Comparison of ENCODE assay signal across 10 mouse cellular contexts in genomic region chr1:78228771-78229170, GRCm38 (mm10). TPM values are rescaled to one million over a fixed set of nuclear protein-coding genes. Genes with fewer than 3 reads are reported as not detected.
"Had no signal": no experiment of that assay in that cellular context is flagged by ENCODE, and none has a peak within 500 bp of the region (broad histone marks: within the 10 kb centered on the region; RNA-seq: fewer than 3 reads in every experiment).

No protein-coding gene starts in this region.

- DNase-seq: kidney, adult 2 months; kidney, postnatal 25 days; left cerebral cortex, postnatal 4 days; liver, postnatal 0 days; lung, embryonic 14.5 days; right cerebral cortex, postnatal 14 days; spleen, adult 18-20 months; thymus, postnatal 25 days had no signal

RNA-seq across cellular contexts. Expression of gene Pax3, which starts 31.8 kb away (rescaled TPM):
- total RNA-seq: left cerebral cortex, adult 8-10 months; left cerebral cortex, postnatal 4 days; megakaryocyte, adult 5-6 weeks had no signal
